Mouse (Mus musculus): ENCODE measurements around the gene Eno2. TPM values are rescaled to one million over a fixed set of nuclear protein-coding genes. Genes with fewer than 3 reads are reported as not detected.
"Not testable (repeated sequence)": the region's sequence is repeated elsewhere in the genome, so short reads cannot be mapped to it uniquely, and the experiment has no call there.

Eno2 gene
- total RNA-seq, 2 experiments from 2014 or later, result 476 to 480 TPM

DNA sequence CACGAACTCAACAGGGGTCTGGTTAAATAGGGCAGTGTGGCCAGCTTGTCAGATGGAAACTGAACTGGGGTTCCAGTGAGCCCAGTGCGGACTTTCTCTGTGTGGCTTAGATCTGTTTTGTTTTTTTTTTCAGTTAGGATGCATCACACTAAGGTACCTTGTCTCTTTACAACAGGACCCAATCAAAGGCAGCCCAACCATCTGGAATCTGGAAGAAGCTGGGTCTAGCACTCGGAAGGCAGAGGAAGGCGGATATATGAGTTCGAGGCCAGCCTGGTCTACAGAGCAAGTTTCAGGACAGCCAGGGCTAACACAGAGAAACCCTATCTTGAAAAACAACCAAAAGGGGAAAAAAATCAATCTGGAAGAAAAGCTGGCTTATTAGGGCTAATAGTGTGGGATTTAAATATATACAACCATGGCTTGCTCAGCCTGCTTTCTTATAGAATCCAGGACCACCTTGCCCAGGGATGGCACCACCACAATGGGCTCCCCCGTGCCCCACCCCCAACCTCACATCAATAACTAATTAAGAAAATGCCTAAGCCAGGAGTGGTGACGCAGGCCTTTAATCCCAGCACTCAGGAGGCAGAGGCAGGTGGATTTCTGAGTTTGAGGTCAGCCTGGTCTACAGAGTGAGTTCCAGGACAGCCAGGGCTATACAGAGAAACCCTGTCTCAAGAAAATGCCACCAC lies 37.1 kb upstream of the Eno2 start:
- DNase-seq (ENCODE audit: low spot score in 2 of 2), result no peak

DNA sequence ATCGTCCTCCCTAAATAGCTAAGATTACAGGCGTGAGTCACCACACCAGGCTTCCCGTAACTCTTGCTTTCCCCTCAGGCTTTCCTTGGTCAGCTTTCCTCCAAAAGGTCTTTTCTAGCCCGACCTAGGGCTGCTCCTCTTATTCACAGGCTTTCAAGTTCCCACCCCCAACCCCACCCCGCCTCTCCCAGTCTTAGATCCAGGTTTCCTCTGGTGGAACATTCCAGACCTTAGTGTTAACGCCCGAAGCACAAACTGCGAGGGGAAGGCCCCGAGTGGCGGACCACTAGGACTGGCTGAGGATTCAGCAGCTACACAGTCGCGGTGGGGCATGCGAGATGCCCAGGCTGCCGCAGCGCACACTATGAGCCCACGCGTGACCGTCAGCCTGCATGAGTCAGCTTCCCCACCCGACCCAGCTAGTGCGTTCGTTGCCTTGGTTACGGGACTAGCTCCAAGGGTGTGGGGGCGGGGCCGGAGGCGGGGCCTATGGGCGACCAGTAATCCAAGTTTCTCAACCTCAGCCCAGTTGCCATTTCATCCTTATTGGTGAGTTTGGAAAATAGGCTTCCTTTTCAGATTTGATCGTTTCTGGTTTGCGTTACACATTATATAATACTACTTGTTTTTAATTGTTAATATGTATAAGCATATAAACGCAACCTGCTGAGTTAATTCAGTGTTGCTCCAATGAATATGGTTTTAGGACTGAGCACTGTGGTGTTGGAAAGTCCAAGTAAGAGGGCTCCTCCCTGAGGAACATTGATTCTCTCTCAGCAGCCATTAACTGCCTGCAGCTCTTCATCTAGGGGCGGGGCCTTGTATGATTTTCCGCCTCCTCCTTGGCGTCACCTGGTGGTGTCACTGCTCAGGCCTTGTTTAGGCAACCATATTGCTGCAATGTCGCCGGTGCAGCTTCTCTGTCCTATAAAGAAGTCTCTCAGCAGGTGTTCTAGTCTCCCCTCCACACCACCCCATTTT lies 36.2 kb upstream of the Eno2 start:
- DNase-seq (ENCODE audit: low spot score in 2 of 2), result peak; percentile 94 to 97

DNA sequence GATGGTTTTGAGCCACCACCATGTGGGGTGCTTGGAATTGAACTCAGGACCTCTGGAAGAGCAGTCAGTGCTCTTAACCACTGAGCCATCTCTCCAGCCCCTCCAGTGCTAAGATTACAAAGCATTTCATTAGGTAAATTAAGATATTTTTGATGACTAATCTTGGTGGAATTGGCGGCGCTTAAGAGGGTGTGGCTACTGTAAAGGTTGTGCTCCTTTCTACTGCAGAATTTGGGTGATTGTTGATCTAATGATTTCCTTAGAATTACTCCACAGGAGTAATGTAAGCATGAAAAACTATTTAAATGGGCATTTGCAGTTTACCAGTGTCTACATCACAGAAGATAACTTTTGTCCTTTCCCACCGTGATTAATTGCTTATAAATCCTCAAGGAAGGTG lies 34.9 kb upstream of the Eno2 start:
- DNase-seq (ENCODE audit: low spot score in 2 of 2), result no peak

DNA sequence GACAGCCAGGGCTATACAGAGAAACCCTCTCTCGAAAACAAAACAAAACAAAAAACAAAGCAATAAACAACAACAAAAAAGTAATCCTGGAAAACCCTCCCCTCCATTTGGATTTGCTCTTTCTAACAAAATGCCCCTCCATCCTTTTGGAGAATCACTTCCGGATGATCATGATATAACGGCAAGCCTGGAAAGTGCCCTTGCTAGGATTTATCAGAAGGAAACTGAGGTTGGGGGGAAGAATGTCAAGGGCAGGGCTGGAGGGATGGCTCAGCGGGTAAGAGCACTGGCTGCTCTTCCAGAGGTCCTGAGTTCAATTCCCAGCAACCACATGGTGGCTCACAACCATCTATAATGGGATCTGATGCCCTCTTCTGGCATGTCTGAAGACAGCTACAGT lies 34.2 kb upstream of the Eno2 start:
- not testable (repeated sequence) for DNase-seq (ENCODE audit: low spot score in 2 of 2)

DNA sequence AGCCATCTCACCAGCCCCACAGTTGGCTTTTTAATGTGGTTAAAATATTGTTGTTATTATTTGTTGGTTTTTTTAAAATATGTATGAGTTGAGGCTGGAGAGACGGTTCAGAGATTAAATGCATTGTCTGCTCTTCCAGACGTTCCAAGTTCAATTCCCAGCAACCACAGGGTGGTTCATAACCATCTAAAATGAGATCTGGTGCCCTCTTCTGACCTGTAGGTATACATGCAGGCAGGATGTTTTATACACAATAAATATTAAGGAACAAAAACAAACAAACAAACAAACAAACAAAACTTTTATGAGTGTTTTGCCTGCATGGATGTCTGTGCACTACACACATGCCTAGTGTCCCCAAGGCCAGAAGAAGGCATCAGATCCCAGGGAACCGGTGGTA lies 33.6 kb upstream of the Eno2 start:
- DNase-seq (ENCODE audit: low spot score in 2 of 2), result no peak

DNA sequence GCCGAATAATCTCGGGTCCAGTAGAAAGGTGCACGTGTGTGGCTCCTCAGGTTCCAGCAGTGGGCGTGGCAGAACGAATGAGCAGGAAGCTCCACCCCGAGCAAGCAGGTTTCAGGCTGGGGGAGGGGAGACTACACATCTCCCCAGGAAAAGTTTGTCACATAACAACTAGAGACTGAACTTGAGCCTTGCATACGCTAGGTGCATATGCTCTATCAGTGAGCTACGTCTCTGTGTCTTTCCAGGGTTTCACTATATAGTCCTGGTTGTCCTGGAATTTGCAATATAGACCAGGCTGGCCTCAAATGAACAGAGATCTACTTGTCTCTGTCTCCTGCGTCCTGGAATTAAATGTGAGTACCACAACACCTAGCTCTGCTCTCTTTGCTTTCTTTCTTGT lies 32.9 kb upstream of the Eno2 start:
- not testable (repeated sequence) for DNase-seq (ENCODE audit: low spot score in 2 of 2)

DNA sequence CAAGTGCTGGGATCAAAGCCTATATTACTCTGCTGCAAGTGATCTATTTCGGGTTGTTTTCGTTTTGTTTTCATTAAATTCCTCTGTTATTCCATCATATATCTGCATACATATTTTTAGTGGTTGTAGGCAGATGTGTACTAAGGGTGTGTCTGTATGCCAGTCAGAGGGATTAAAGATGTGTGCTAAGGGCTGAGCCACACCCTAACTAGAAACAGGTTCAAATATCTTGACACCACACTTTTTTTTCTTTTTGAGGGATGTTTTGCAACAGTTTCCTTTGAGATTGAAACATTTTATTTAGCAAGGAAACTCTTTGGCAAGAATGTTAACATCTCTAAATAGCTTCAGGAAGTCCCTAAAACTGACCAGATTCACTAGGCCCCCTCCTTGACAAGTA lies 26.7 kb upstream of the Eno2 start:
- DNase-seq (ENCODE audit: low spot score in 2 of 2), result no peak

DNA sequence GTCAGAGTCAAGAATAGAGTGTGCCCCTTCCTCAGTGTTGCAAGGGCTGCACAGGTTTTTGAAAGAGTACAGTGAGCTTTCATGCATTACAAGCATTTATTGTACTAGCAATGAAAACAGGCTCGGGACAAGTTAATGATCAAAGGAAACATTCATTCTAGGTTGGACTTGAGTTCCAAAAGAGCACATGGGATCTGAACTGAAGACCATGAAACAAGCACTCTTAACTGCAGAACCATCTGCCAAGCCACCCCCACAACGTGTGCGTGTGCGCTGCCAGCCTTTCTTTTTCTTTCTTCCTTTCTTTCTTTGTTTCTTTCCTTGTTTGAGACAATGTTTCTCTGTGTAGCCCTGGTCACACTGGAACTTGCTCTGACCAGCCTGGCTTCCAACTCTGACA lies 26.3 kb upstream of the Eno2 start:
- DNase-seq (ENCODE audit: low spot score in 2 of 2), result no peak

DNA sequence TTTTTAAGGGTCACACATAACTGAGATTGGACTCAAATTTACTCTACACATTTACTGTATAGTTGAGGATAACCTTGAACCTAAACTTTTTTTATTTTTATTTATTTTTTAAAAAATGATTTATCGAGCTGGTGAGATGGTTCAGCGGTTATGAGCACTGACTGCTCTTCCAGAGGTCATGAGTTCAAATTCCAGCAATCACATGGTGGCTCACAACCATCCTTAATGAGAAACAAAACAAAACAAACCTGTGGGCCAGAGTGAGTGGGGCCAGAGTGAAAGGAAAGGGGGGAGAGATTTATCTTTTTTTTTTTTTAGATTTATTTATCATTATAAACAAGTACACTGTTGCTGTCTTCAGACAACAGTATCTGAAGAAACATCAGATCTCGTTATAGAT lies 22.4 kb upstream of the Eno2 start:
- DNase-seq (ENCODE audit: low spot score in 2 of 2), result no peak

DNA sequence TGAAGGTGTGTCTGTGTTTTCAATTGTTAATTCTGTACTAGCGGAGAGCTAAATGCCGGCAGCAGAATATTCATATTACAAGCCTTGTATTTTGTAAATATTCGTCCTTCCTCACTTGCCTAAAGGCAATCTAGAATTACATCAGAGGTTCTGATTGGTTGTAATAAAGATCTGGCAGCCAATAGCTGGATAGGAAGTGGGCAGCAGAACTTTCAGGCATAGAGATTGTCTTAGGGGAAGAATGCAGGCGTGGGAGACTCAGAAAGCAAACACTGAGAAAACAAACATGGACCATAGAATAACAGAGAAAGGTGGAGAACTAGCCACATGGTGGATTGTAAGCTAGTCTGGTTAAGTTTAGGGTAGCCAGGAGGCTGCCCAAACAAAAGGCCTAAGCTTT lies 20.6 kb upstream of the Eno2 start:
- DNase-seq (ENCODE audit: low spot score in 2 of 2), result no peak

DNA sequence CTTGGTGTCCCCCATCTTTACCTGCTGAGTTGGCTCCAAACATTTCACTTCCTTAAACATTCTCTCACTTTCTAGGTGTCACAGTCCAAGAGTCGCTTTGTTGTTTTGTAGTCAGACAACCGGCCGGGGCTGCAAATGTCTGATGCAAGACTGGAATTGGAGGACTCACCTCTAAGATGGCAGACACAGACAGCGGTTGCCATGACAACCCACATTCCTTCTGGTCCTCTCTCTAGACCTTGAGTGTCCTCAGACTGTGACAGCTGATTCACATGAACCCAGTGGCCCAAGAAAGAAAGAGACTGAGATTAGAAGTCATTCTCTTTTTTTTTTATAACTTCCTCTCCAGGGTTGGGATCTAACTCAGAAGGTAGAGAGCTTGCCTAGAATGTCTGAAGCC lies 20.0 kb upstream of the Eno2 start:
- no peak for DNase-seq (ENCODE audit: low spot score in 2 of 2)

DNA sequence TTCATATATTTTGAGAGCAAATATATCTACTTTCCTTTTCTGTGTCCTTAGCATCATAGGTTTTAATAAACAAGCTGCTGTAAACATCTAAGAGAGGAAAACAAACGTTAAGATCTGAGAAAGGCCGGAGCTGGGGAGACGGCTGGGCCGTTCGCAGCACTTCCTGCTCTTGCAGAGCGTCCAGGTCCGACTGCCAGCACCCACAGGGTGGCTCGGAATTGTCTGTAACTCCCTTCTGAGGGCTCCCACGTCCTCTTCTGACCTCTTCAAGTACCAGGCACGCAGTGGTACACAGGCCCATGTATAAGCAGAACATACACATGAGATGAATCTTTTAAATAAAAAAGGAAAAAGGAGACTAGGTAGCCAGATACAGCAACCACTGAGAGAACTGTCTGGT lies 18.2 kb upstream of the Eno2 start:
- DNase-seq (ENCODE audit: low spot score in 2 of 2), result no peak

DNA sequence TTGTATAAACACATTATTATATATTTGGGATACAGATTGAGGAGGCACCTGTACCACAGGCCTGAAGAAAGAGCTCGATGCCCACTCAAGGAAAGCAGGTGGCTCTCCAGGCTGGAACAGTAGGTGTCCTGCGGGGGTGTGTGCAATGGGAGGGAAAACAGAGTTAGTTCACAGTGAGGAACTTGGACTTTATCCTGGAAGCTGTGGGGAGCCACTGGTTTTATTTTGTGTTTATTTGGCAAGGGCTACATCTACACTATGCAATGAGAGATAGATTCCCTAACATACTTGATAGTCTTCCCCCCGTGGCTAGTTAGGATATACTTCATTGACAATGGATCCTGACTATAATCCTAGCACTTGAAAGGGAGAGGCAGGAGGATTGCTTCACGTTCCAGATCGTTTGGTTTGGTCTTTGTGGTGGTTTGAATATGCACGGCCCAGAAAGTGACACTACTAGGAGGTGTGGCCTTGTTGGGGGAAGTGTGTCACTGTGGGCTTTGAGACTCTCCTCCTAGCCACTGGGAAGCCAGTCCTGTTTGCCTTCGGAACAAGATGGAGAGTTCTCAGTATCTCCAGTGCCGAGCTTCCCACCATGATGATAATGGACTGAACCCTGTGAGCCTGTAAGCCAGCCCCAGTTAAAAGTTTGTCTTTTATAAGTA lies 17.4 kb upstream of the Eno2 start:
- DNase-seq (ENCODE audit: low spot score in 2 of 2), result no peak

DNA sequence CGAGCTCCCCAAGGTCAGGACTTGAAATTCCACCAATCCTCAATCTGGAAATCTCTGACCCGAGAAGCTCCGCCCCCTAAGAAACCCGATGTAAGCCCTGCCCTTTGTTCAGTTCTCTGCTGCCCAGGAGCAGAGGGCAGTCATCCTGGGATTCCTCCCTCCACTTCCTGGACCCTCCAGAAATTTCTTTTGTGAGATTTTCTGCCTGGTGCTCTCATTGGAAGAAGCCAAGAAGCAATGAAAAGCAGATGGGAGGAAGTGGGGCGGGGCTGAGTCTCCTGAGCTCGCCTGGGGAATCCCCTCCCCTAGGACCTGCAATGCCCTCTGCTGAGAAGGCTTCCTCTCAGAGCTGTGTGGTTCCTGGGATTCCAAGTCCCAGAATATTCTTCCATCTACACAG lies 13.0 kb upstream of the Eno2 start:
- no peak for DNase-seq (ENCODE audit: low spot score in 2 of 2)

DNA sequence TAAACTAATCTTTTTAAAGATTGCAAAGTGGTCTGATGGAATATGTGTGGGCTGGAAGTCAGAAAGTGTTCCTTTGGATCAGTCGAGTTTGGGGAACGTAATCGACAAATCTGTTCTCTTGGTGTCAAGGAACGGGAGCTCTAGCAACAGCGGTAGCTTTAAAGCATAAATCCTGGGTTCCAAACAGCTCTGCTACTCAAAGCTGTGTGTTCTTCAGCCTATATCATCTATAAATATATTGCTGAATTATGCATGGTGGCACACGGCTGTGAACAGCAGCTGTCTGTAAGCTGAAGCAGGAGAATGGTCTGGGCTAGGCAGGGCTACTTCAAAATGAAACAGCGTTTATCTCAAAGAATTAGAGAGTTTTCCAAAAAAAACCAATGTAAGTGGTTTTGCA lies 11.4 kb upstream of the Eno2 start:
- no peak for DNase-seq (ENCODE audit: low spot score in 2 of 2)

DNA sequence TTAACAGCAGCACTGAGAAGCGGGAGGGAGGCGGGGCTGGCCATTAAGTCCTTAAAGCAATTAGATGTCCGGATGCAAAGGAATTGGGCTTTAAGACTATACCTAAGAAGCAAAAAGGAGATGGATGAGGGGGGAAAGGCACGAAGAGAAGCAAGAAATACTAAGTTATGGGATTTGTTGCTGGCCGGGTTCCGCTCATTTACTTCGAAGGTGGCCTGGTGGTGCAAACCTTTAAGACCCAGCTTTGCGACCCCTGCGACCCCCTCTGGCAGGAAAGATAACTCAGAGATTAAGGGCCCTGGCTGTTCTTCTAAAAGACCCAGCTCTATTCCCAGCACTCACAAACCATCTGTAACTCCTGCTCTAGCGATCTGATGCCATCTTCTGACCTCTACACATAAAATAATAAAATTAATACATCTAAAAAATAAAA lies 10.5 kb upstream of the Eno2 start:
- no peak for DNase-seq (ENCODE audit: low spot score in 2 of 2)

DNA sequence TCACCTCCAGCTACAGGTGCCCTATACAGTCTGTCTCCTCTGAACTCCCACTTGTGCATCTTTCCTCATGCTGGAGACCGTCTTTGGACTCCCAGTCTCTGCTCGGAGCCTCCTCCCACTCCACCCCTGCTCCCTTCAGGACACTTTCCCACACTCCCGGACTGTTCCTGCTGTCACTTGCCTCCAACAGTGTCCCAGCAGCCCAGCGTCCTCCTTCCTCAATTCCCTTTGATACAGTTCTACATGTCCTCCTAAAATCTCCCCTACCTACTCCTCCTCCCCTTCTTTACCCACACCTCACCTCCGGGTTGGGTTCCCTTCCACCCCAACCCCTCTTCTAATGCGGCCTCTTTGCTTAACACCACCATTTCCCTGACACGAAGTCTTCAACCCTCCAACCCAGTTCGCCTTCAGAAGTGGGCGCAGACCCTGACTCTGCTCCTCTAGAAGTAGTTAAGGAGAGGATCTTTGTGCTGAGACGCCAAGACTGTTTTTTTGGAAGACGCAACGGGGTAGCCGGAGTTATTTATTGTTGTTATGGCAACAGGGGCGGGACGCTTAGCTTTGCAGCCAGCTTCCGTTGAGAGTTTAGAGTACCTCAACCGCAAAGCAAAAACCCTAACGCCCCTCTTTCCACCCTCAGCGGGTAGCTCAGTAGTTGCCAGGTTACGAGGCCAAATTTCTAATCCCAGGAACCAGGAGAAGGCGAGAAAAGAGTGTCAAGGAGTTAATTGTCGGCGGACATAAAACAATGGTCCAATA lies 9.9 kb upstream of the Eno2 start, which contains the start of gene Lrrc23:
Gene Lrrc23 (minus strand): TSS at position 506 of the 762 bp plus-strand sequence.
- peak in 1 of 2 experiments; percentile 47 for DNase-seq (ENCODE audit: low spot score in 2 of 2)

DNA sequence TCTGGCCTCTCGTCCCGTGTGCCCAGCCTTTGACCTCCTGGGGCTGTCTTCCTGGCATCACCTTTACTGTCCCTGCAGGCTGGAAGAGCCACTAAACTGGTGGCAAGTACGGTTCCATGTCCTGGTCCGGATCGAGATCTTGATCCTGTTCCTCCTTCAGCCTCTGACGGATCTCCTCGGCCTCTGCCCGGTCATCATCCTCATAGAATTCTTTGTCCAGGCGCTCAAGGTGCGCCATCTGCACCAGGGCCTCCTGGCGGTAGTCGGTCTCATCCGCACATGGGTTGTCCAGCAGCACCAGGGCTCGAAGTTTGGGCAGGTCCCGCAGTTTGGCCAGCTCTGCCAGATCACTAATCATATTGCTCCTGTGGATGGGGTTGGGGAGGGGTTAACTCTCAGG lies 1.0 kb upstream of the Eno2 start:
- no peak for DNase-seq (ENCODE audit: low spot score in 2 of 2)

DNA sequence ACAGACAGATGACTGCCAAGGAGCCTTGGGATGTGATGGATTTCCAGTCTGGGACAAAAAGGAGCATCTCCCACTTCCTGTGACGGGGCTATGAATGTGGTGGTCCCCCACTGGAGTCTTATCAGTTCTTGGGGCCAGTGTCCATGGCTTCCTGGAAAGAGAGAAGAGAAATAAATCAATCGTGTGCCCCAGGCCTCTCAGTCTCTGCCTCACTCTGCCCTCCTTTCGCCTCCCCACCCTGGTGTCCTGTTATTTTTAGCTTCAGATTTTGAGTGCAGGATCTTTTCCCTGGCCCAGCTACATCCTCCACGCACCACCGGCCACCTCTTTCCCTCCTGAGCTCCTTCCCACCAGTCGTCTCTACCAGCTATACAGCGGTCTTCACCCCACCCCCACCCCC lies 540 bp upstream of the Eno2 start:
- no peak for DNase-seq (ENCODE audit: low spot score in 2 of 2)

DNA sequence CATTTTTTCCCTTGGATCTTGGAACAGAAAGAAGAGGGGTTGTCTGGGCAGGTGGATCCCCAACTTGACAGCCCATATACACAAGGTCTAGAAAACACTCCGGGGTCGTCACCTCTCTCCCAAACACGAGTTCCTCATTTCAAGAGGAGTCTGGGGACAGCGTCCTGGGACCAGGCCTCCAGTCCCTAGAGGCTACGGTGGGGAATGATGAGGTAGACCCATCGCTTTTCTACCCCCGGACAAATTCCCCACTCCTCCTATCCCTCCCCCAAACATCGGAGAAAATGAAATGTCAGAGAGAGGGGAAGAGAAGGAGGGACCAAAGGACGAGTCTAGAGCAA lies 799 bp downstream of the Eno2 start:
- DNase-seq (ENCODE audit: low spot score in 2 of 2), result no peak
